Mouse (Mus musculus): ENCODE data around the gene Pgam2. TPM values are rescaled to one million over a fixed set of nuclear protein-coding genes. Genes with fewer than 3 reads are reported as not detected.

Pgam2 gene
- polyA plus RNA-seq, 1 experiment from 2014 or later, result 4.5 TPM

- 93% methylated on average over 17 of the region's 17 CpGs for WGBS
- H3K36me3 ChIP-seq (ENCODE audit: control insufficient read depth, insufficient read depth, low read length), result peaks cover 25% of the 10 kb centered on the region
Measured at GRCm38 (mm10) chr11:5799621-5800490, 3.7 kb downstream of the Pgam2 start.

GRCm38 (mm10) chr11:5797928-5798327 is 5.6 kb downstream of the Pgam2 start:
- ATAC-seq (ENCODE audit: low FRiP score) (no peak), DNase-seq (ENCODE audit: low spot score, missing footprints) (no peak)
- no peak overlapping the region for H3K27ac ChIP-seq (ENCODE audit: low read depth, low read length)
- H3K4me2 ChIP-seq, result no peak overlapping the region
- 91% methylated on average over 5 of the region's 5 CpGs for WGBS
- H3K27me3 ChIP-seq (ENCODE audit: control insufficient read depth, insufficient read depth, low read length), result no peaks in the 10 kb centered on the region
- H3K4me3 ChIP-seq (ENCODE audit: low read depth, low read length), result no peak overlapping the region
- no peak overlapping the region for H3K9ac ChIP-seq (ENCODE audit: low read length)
- no peaks in the 10 kb centered on the region for H3K4me1 ChIP-seq (ENCODE audit: control insufficient read depth, insufficient read depth, low read length)
- no peaks in the 10 kb centered on the region for H3K9me3 ChIP-seq (ENCODE audit: control insufficient read depth, low read length)
- peaks cover 28% of the 10 kb centered on the region for H3K36me3 ChIP-seq (ENCODE audit: control insufficient read depth, insufficient read depth, low read length)

More at GRCm38 (mm10) chr11:5799621-5800490, 3.7 kb downstream of the Pgam2 start:
- no peak overlapping the region for H3K4me2 ChIP-seq
- H3K4me1 ChIP-seq (ENCODE audit: control insufficient read depth, insufficient read depth, low read length), result no peaks in the 10 kb centered on the region
- DNase-seq (ENCODE audit: low spot score, missing footprints) (no peak), ATAC-seq (ENCODE audit: low FRiP score) (no peak)
- no peaks in the 10 kb centered on the region for H3K27me3 ChIP-seq (ENCODE audit: control insufficient read depth, insufficient read depth, low read length)
- no peak overlapping the region for H3K27ac ChIP-seq (ENCODE audit: low read depth, low read length)
- H3K9me3 ChIP-seq (ENCODE audit: control insufficient read depth, low read length), result no peaks in the 10 kb centered on the region
- H3K9ac ChIP-seq (ENCODE audit: low read length), result no peak overlapping the region
- no peak overlapping the region for H3K4me3 ChIP-seq (ENCODE audit: low read depth, low read length)

GRCm38 (mm10) chr11:5797371-5797770 is 6.2 kb downstream of the Pgam2 start:
- H3K27me3 ChIP-seq (ENCODE audit: control insufficient read depth, insufficient read depth, low read length), result no peaks in the 10 kb centered on the region
- peaks cover 32% of the 10 kb centered on the region for H3K36me3 ChIP-seq (ENCODE audit: control insufficient read depth, insufficient read depth, low read length)
- ATAC-seq (ENCODE audit: low FRiP score) (no peak), DNase-seq (ENCODE audit: low spot score, missing footprints) (no peak)
- H3K9ac ChIP-seq (ENCODE audit: low read length), result no peak overlapping the region
- H3K4me1 ChIP-seq (ENCODE audit: control insufficient read depth, insufficient read depth, low read length), result no peaks in the 10 kb centered on the region
- WGBS, result 81% methylated on average over 11 of the region's 11 CpGs
- no peak overlapping the region for H3K4me2 ChIP-seq
- no peak overlapping the region for H3K27ac ChIP-seq (ENCODE audit: low read depth, low read length)
- no peaks in the 10 kb centered on the region for H3K9me3 ChIP-seq (ENCODE audit: control insufficient read depth, low read length)
- H3K4me3 ChIP-seq (ENCODE audit: low read depth, low read length), result no peak overlapping the region

- ATAC-seq (ENCODE audit: low FRiP score) (no peak), DNase-seq (ENCODE audit: low spot score, missing footprints) (peak; percentile 66)
- Histone ChIP-seq H3K9ac (ENCODE audit: low read length) (no peak overlapping the region), H3K4me1 (ENCODE audit: control insufficient read depth, insufficient read depth, low read length) (no peaks in the 10 kb centered on the region), H3K4me2 (no peak overlapping the region), H3K9me3 (ENCODE audit: control insufficient read depth, low read length) (no peaks in the 10 kb centered on the region), H3K27me3 (ENCODE audit: control insufficient read depth, insufficient read depth, low read length) (no peaks in the 10 kb centered on the region), H3K4me3 (ENCODE audit: low read depth, low read length) (no peak overlapping the region), H3K27ac (ENCODE audit: low read depth, low read length) (no peak overlapping the region), H3K36me3 (ENCODE audit: control insufficient read depth, insufficient read depth, low read length) (peaks cover 35% of the 10 kb centered on the region)
- WGBS, result 90% methylated on average over 15 of the region's 15 CpGs
Measured at GRCm38 (mm10) chr11:5796939-5797338, 6.6 kb downstream of the Pgam2 start.

GRCm38 (mm10) chr11:5795706-5796105 is 7.8 kb downstream of the Pgam2 start:
- Histone ChIP-seq H3K4me1 (ENCODE audit: control insufficient read depth, insufficient read depth, low read length) (no peaks in the 10 kb centered on the region), H3K9ac (ENCODE audit: low read length) (no peak overlapping the region), H3K4me3 (ENCODE audit: low read depth, low read length) (no peak overlapping the region), H3K9me3 (ENCODE audit: control insufficient read depth, low read length) (no peaks in the 10 kb centered on the region), H3K27me3 (ENCODE audit: control insufficient read depth, insufficient read depth, low read length) (no peaks in the 10 kb centered on the region), H3K36me3 (ENCODE audit: control insufficient read depth, insufficient read depth, low read length) (peaks cover 38% of the 10 kb centered on the region), H3K4me2 (no peak overlapping the region), H3K27ac (ENCODE audit: low read depth, low read length) (no peak overlapping the region)
- WGBS, result 90% methylated on average over 7 of the region's 7 CpGs
- no peak for DNase-seq (ENCODE audit: low spot score, missing footprints)
- no peak for ATAC-seq (ENCODE audit: low FRiP score)

- Histone ChIP-seq H3K4me2 (no peak overlapping the region), H3K4me3 (ENCODE audit: low read depth, low read length) (no peak overlapping the region), H3K4me1 (ENCODE audit: control insufficient read depth, insufficient read depth, low read length) (no peaks in the 10 kb centered on the region), H3K9ac (ENCODE audit: low read length) (no peak overlapping the region), H3K27ac (ENCODE audit: low read depth, low read length) (no peak overlapping the region), H3K9me3 (ENCODE audit: control insufficient read depth, low read length) (no peaks in the 10 kb centered on the region), H3K36me3 (ENCODE audit: control insufficient read depth, insufficient read depth, low read length) (peaks cover 38% of the 10 kb centered on the region), H3K27me3 (ENCODE audit: control insufficient read depth, insufficient read depth, low read length) (no peaks in the 10 kb centered on the region)
- no peak for ATAC-seq (ENCODE audit: low FRiP score)
- WGBS, result 94% methylated on average over 9 of the region's 9 CpGs
- no peak for DNase-seq (ENCODE audit: low spot score, missing footprints)
Measured at GRCm38 (mm10) chr11:5795290-5795689, 8.2 kb downstream of the Pgam2 start.

- WGBS, result 87% methylated on average over 1 of the region's 1 CpGs
- H3K27me3 ChIP-seq (ENCODE audit: control insufficient read depth, insufficient read depth, low read length), result no peaks in the 10 kb centered on the region
- no peak overlapping the region for H3K9ac ChIP-seq (ENCODE audit: low read length)
- ATAC-seq (ENCODE audit: low FRiP score) (no peak), DNase-seq (ENCODE audit: low spot score, missing footprints) (no peak)
- peaks cover 17% of the 10 kb centered on the region for H3K36me3 ChIP-seq (ENCODE audit: control insufficient read depth, insufficient read depth, low read length)
- no peak overlapping the region for H3K4me3 ChIP-seq (ENCODE audit: low read depth, low read length)
- no peak overlapping the region for H3K4me2 ChIP-seq
- H3K9me3 ChIP-seq (ENCODE audit: control insufficient read depth, low read length), result no peaks in the 10 kb centered on the region
- H3K4me1 ChIP-seq (ENCODE audit: control insufficient read depth, insufficient read depth, low read length), result peaks cover 13% of the 10 kb centered on the region
- H3K27ac ChIP-seq (ENCODE audit: low read depth, low read length), result no peak overlapping the region
Measured at GRCm38 (mm10) chr11:5790431-5790830, 13.1 kb downstream of the Pgam2 start.

GRCm38 (mm10) chr11:5789754-5790333 is 13.7 kb downstream of the Pgam2 start:
- H3K27me3 ChIP-seq (ENCODE audit: control insufficient read depth, insufficient read depth, low read length), result no peaks in the 10 kb centered on the region
- H3K27ac ChIP-seq (ENCODE audit: low read depth, low read length), result no peak overlapping the region
- H3K4me1 ChIP-seq (ENCODE audit: control insufficient read depth, insufficient read depth, low read length), result peaks cover 13% of the 10 kb centered on the region
- no peaks in the 10 kb centered on the region for H3K9me3 ChIP-seq (ENCODE audit: control insufficient read depth, low read length)
- H3K9ac ChIP-seq (ENCODE audit: low read length), result peak overlapping the region; percentile 84
- no peak overlapping the region for H3K4me3 ChIP-seq (ENCODE audit: low read depth, low read length)
- WGBS, result 87% methylated on average over 3 of the region's 3 CpGs
- ATAC-seq (ENCODE audit: low FRiP score), result no peak
- H3K4me2 ChIP-seq, result peak overlapping the region; percentile 74
- DNase-seq (ENCODE audit: low spot score, missing footprints), result no peak
- H3K36me3 ChIP-seq (ENCODE audit: control insufficient read depth, insufficient read depth, low read length), result peaks cover 13% of the 10 kb centered on the region; the same call in 1 of the 2 replicates

GRCm38 (mm10) chr11:5789071-5789753 is 14.3 kb downstream of the Pgam2 start:
- Histone ChIP-seq H3K4me3 (ENCODE audit: low read depth, low read length) (peak overlapping the region; percentile 93), H3K4me1 (ENCODE audit: control insufficient read depth, insufficient read depth, low read length) (peaks cover 13% of the 10 kb centered on the region), H3K9ac (ENCODE audit: low read length) (peak overlapping the region; percentile 84), H3K36me3 (ENCODE audit: control insufficient read depth, insufficient read depth, low read length) (peaks cover 13% of the 10 kb centered on the region; the same call in 1 of the 2 replicates), H3K27me3 (ENCODE audit: control insufficient read depth, insufficient read depth, low read length) (no peaks in the 10 kb centered on the region), H3K4me2 (peak overlapping the region; percentile 74), H3K9me3 (ENCODE audit: control insufficient read depth, low read length) (no peaks in the 10 kb centered on the region), H3K27ac (ENCODE audit: low read depth, low read length) (no peak overlapping the region; the same call in 1 of the 2 replicates)
- WGBS, result 74% methylated on average over 6 of the region's 6 CpGs
- DNase-seq (ENCODE audit: low spot score, missing footprints) (peak; percentile 54), ATAC-seq (ENCODE audit: low FRiP score) (no peak)
